Mouse (Mus musculus) heart, postnatal 14 days (tissue): ENCODE data around the gene Gm8926. TPM values are rescaled to one million over a fixed set of nuclear protein-coding genes. Genes with fewer than 3 reads are reported as not detected.
"Not testable (repeated sequence)": the region's sequence is repeated elsewhere in the genome, so short reads cannot be mapped to it uniquely, and the experiment has no call there.

Source experiments
- DNase-seq, 2 experiments: peaks; one replicate each; pipeline ENCODE4 v3.0.0; 2021 to 2022
- intact Hi-C: fragments of 180-260 bp; cut with DNase I; formaldehyde crosslinking; loops from one replicate; pipeline ENCODE4 v1.15.1; 2025
- long read RNA-seq, 2 experiments: library from polyadenylated mRNA; stranded (forward); transcript quantifications; one replicate each; pipeline ENCODE4 v2.0.0; 2021
- total RNA-seq, 2 experiments: library from RNA; stranded (reverse); gene quantifications; 2 replicates each; pipeline ENCODE4 v1.2.3; 2021

Gene Gm8926
- not detected for total RNA-seq
- long read RNA-seq, experiment 1 = 0 reads
- long read RNA-seq, experiment 2 = 0 reads

DNA sequence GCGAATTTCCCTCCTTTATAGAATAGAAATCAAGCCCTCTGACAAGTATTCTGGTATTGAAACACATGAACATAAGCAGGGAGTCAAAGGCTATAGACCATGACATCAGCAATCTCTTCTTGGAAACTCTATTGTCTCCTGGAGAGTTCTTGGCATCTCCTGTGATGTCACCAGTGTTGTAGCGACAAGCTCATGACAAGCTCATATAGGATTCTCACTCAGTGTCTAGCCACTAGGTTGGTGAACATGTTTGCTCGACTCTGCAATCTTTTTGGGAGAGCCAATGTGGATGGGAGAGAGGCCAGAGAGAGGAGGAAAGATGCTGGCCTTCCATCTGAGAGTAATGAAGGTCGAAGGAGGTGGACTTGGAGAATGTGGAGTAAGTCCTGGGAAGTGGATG is at the start of gene Gm8926:
Gene Gm8926, plus strand, starts transcription at position 301 of the 400 bp plus-strand sequence.
- intact Hi-C loops = not testable (repeated sequence)

More for the DNA sequence above, at the start of gene Gm8926:
- DNase-seq = not testable (repeated sequence)

Other genes starting within 250 kb of the Gm8926 start
- not detected for gene Gm6460, start 175.6 kb upstream of the Gm8926 start, total RNA-seq
- not detected for gene Gm8922, start 88.6 kb upstream of the Gm8926 start, total RNA-seq
- not detected for gene Gm6465, start 75.0 kb downstream of the Gm8926 start, total RNA-seq
- not detected for gene 4933402N22Rik, start 147.5 kb downstream of the Gm8926 start, total RNA-seq